Mouse (Mus musculus) retina, adult 2 months (tissue): ENCODE data around the gene Rassf8.

Source experiments
- DNase-seq: peaks from one replicate; pipeline ENCODE4 v3.0.0-alpha.2; 2012; ENCODE audit warnings: low read depth, low spot score

Rassf8 gene

GRCm38 (mm10) chr6:145823103-145823502 is 76.6 kb downstream of the Rassf8 start:
- no peak for DNase-seq

- DNase-seq: peak; percentile 36
These were observed 77.2 kb downstream of the Rassf8 start for GRCm38 (mm10) chr6:145823588-145824234.

GRCm38 (mm10) chr6:145826305-145826704 is 79.8 kb downstream of the Rassf8 start:
- DNase-seq: no peak

GRCm38 (mm10) chr6:145829062-145829835 is 82.7 kb downstream of the Rassf8 start:
- no peak for DNase-seq

GRCm38 (mm10) chr6:145830117-145830516 is 83.6 kb downstream of the Rassf8 start:
- peak; percentile 42 for DNase-seq

- no peak for DNase-seq
These were observed 84.1 kb downstream of the Rassf8 start for GRCm38 (mm10) chr6:145830617-145831016.

GRCm38 (mm10) chr6:145832927-145833326 is 86.4 kb downstream of the Rassf8 start:
- DNase-seq: no peak

- DNase-seq: no peak
These were observed 88.8 kb downstream of the Rassf8 start for GRCm38 (mm10) chr6:145835359-145835758.

GRCm38 (mm10) chr6:145845611-145846010 is 99.1 kb downstream of the Rassf8 start:
- no peak for DNase-seq

- DNase-seq: no peak
These were observed 99.5 kb downstream of the Rassf8 start for GRCm38 (mm10) chr6:145846076-145846475.

GRCm38 (mm10) chr6:145846948-145847347 is 100.4 kb downstream of the Rassf8 start:
- DNase-seq: no peak

- DNase-seq: no peak
These were observed 101.1 kb downstream of the Rassf8 start for GRCm38 (mm10) chr6:145847661-145848060.

GRCm38 (mm10) chr6:145850789-145851188 is 104.2 kb downstream of the Rassf8 start:
- DNase-seq: no peak

GRCm38 (mm10) chr6:145851956-145852355 is 105.4 kb downstream of the Rassf8 start:
- DNase-seq: no peak

- DNase-seq: no peak
These were observed 106.2 kb downstream of the Rassf8 start for GRCm38 (mm10) chr6:145852708-145853107.

GRCm38 (mm10) chr6:145853356-145854079 is 107.0 kb downstream of the Rassf8 start:
- DNase-seq: no peak

GRCm38 (mm10) chr6:145854756-145855155 is 108.2 kb downstream of the Rassf8 start:
- DNase-seq: no peak

- DNase-seq: peak; percentile 98
These were observed 109.4 kb downstream of the Rassf8 start for GRCm38 (mm10) chr6:145855720-145856551.

- no peak for DNase-seq
These were observed 110.9 kb downstream of the Rassf8 start for GRCm38 (mm10) chr6:145857428-145857827.

- no peak for DNase-seq
These were observed 111.9 kb downstream of the Rassf8 start for GRCm38 (mm10) chr6:145858414-145858813.

GRCm38 (mm10) chr6:145860350-145860749 is 113.8 kb downstream of the Rassf8 start:
- DNase-seq: no peak
